Mouse (Mus musculus) thymus, adult 2 months (tissue): Measurements from ENCODE around the gene Plcl1.

ENCODE experiments used
- CTCF ChIP-seq: fragments of 200-500 bp; IDR thresholded peaks from 2 replicates; pipeline ENCODE4 v1.5.1; 2012; ENCODE audit warnings: mild to moderate bottlenecking, control low read depth, low read length, moderate library complexity, borderline replicate concordance; ENCODE audit not compliant: control insufficient read depth, poor library complexity, insufficient read depth; ENCODE audit errors: extremely low read depth
- POLR2A ChIP-seq: fragments of 200-500 bp; IDR thresholded peaks from 2 replicates; pipeline ENCODE4 v1.6.1; 2012; ENCODE audit warnings: mild to moderate bottlenecking, low read length, control low read depth, moderate library complexity; ENCODE audit not compliant: control insufficient read depth, poor library complexity, insufficient read depth; ENCODE audit errors: extremely low read depth

GRCm38 (mm10) chr1:55600496-55600895, 194.8 kb downstream of the Plcl1 start:
- TF ChIP-seq CTCF (no peak), POLR2A (no peak)
